Mouse (Mus musculus) ES-E14 (cell line): ENCODE measurements around the gene Prkch. TPM values are rescaled to one million over a fixed set of nuclear protein-coding genes. Genes with fewer than 3 reads are reported as not detected.

Experiments used
- DNase-seq: peaks from one replicate; pipeline ENCODE4 v3.0.0-alpha.2; 2013; ENCODE audit warnings: low read depth, low spot score
- H3K27ac ChIP-seq: 2 replicates; pipeline ENCODE4 v1.5.1; 2012; ENCODE audit warnings: low read depth, mild to moderate bottlenecking, low read length, moderate library complexity, mixed read lengths; ENCODE audit not compliant: poor library complexity, insufficient read depth, severe bottlenecking
- H3K36me3 ChIP-seq: 2 replicates; pipeline ENCODE4 v1.6.1; 2012; ENCODE audit warnings: mild to moderate bottlenecking, low read length, moderate library complexity, mixed read lengths; ENCODE audit not compliant: control insufficient read depth, poor library complexity, insufficient read depth, severe bottlenecking
- H3K4me1 ChIP-seq, 2 experiments: fragments of 150-350 bp in 1 of 2; sonication (generic) in 1 of 2; 2 replicates each; pipeline ENCODE4 v1.6.1; 2012; ENCODE audit warnings: low read length in 2 of 2, mild to moderate bottlenecking in 1 of 2, mixed read lengths in 1 of 2; ENCODE audit not compliant: control insufficient read depth in 2 of 2, insufficient read depth in 2 of 2, poor library complexity in 1 of 2
- H3K4me3 ChIP-seq, 2 experiments: fragments of 150-350 bp in 1 of 2; sonication (generic) in 1 of 2; 2 replicates each; pipeline ENCODE4 v1.5.1; 2012; ENCODE audit warnings: low read length in 2 of 2, low read depth in 1 of 2, mild to moderate bottlenecking in 1 of 2, mixed read lengths in 1 of 2; ENCODE audit not compliant: insufficient read depth in 1 of 2, poor library complexity in 1 of 2, severe bottlenecking in 1 of 2
- H3K9ac ChIP-seq: 2 replicates; pipeline ENCODE4 v1.6.1; 2012; ENCODE audit warnings: low read depth, mild to moderate bottlenecking, low read length, mixed read lengths; ENCODE audit not compliant: poor library complexity, insufficient read depth, severe bottlenecking
- H3K9me3 ChIP-seq: fragments of 150-350 bp; sonication (generic); 2 replicates; pipeline ENCODE4 v1.6.1; 2012; ENCODE audit warnings: low read depth, mild to moderate bottlenecking, low read length; ENCODE audit not compliant: control insufficient read depth, insufficient read depth
- CHD2 ChIP-seq: IDR thresholded peaks from 2 replicates; pipeline ENCODE4 v1.6.1; 2014; ENCODE audit warnings: mild to moderate bottlenecking, low read depth, low read length, inconsistent platforms
- HCFC1 ChIP-seq: IDR thresholded peaks from 2 replicates; pipeline ENCODE4 v1.6.1; 2012; ENCODE audit warnings: low read length, inconsistent platforms, borderline replicate concordance; ENCODE audit not compliant: insufficient read depth
- MAFK ChIP-seq: IDR thresholded peaks from 2 replicates; pipeline ENCODE4 v1.6.1; 2014; ENCODE audit warnings: mild to moderate bottlenecking, low read depth, low read length, inconsistent platforms; ENCODE audit not compliant: insufficient read depth
- ZC3H11A ChIP-seq: IDR thresholded peaks from 2 replicates; pipeline ENCODE4 v1.6.1; 2012; ENCODE audit warnings: low read depth, mild to moderate bottlenecking, inconsistent platforms, low read length, borderline replicate concordance
- ZNF384 ChIP-seq: IDR thresholded peaks from 2 replicates; pipeline ENCODE4 v1.6.1; 2012; ENCODE audit warnings: low read depth, low read length, inconsistent platforms
- in situ Hi-C, 2 experiments: fragments of 600-800 bp; cut with MboI; formaldehyde crosslinking; loops; one replicate each; pipeline ENCODE4 v1.15.1; 2025; ENCODE audit warnings: low sequenced_read_pairs in 2 of 2, inconsistent platforms in 1 of 2; ENCODE audit not compliant: unreplicated experiment in 2 of 2
- total RNA-seq: library from RNA; depleted of rRNA; stranded (reverse); fragments of 300-350 nt; gene quantifications from 2 replicates; pipeline ENCODE4 v1.2.3, GENCODE M21; 2012

Gene Prkch
- total RNA-seq, 1 experiment: 2.8 TPM

DNA sequence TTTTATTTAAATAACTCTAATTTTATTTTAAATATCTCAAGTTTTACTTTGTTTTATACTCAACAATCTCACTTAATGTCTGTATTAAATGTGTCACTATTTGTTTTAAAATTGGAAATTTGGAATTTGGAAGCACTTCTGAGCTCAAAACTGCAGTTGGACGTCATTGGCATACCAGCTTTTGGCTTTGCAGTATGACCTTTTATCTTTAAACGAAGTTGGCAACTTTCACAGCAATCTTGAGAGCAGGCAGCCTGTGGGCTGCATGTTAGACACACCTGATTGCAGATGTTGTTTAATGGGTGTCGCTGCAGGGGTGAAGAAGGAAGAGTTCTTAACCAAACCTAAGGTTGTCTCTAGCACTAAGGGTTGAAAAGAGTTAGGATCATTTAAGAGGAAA, 220.9 kb downstream of the Prkch start:
- Histone ChIP-seq H3K9me3 (no peaks in the 10 kb centered on the region), H3K9ac (no peak overlapping the region), H3K36me3 (no peaks in the 10 kb centered on the region), H3K4me3 (no peak overlapping the region), H3K4me1 (no peaks in the 10 kb centered on the region), H3K27ac (no peak overlapping the region)
- in situ Hi-C loops: no loop called here
- TF ChIP-seq ZNF384 (no peak), CHD2 (no peak), ZC3H11A (no peak), MAFK (no peak), HCFC1 (no peak)
- DNase-seq: no peak

DNA sequence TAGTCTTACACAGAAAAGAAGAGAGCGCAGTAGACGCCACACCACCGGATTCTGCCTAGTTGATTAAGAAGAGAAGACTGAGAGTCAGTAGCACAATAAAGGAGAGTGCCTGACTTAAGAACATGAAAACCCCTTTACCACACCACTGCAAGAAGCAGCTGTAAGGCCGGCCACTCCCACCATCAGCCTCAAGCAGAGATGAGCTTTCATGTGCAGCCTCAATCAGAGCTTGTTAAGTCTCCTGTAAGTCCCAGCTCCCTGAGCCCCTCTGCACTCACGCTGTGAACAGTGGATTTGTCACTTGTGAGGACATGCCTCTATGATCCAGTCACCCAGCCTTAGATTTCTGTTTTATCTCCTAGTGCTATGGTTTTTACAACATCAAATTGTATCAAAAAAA, 221.4 kb downstream of the Prkch start:
- TF ChIP-seq CHD2: no peak
- no peak for TF ChIP-seq ZNF384
- TF ChIP-seq MAFK: no peak
- TF ChIP-seq ZC3H11A: no peak
- TF ChIP-seq HCFC1: no peak
- no peak for DNase-seq
- Histone ChIP-seq H3K4me1 (no peaks in the 10 kb centered on the region), H3K36me3 (no peaks in the 10 kb centered on the region), H3K4me3 (no peak overlapping the region), H3K9ac (no peak overlapping the region), H3K9me3 (no peaks in the 10 kb centered on the region), H3K27ac (no peak overlapping the region)
- in situ Hi-C loops: no loop called here

- Histone ChIP-seq H3K27ac (no peak overlapping the region), H3K4me3 (no peak overlapping the region), H3K36me3 (no peaks in the 10 kb centered on the region), H3K9ac (no peak overlapping the region), H3K9me3 (no peaks in the 10 kb centered on the region), H3K4me1 (no peaks in the 10 kb centered on the region)
- in situ Hi-C loops: no loop called here
- no peak for DNase-seq
- TF ChIP-seq ZNF384: no peak
- TF ChIP-seq HCFC1: no peak
- TF ChIP-seq ZC3H11A: no peak
- no peak for TF ChIP-seq MAFK
- TF ChIP-seq CHD2: no peak
These were observed 222.6 kb downstream of the Prkch start for GRCm38 (mm10) chr12:73807228-73807627.

- H3K27ac ChIP-seq: no peak overlapping the region
- H3K4me1 ChIP-seq: no peaks in the 10 kb centered on the region
These were observed 225.6 kb downstream of the Prkch start for GRCm38 (mm10) chr12:73810041-73810795.

More at GRCm38 (mm10) chr12:73810041-73810795, 225.6 kb downstream of the Prkch start:
- in situ Hi-C loops: no loop called here
- no peaks in the 10 kb centered on the region for H3K36me3 ChIP-seq
- no peak overlapping the region for H3K4me3 ChIP-seq
- no peak for TF ChIP-seq HCFC1
- TF ChIP-seq CHD2: no peak
- TF ChIP-seq MAFK: no peak
- no peak for TF ChIP-seq ZNF384
- no peak for TF ChIP-seq ZC3H11A
- no peak overlapping the region for H3K9ac ChIP-seq
- H3K9me3 ChIP-seq: no peaks in the 10 kb centered on the region
- no peak for DNase-seq
